Mouse (Mus musculus) left cerebral cortex, postnatal 14 days (tissue): ENCODE data around the gene Adcy7. TPM values are rescaled to one million over a fixed set of nuclear protein-coding genes. Genes with fewer than 3 reads are reported as not detected.

Source experiments
- DNase-seq, 2 experiments: peaks; one replicate each; pipeline ENCODE4 v3.0.0; 2021 to 2022; ENCODE audit warnings: low spot score in 2 of 2, mixed read lengths in 1 of 2
- intact Hi-C: fragments of 180-260 bp; cut with DNase I; formaldehyde crosslinking; loops from one replicate; pipeline ENCODE4 v1.15.1; 2025
- total RNA-seq, 2 experiments: library from RNA; stranded (reverse); gene quantifications; 2 replicates each; pipeline ENCODE4 v1.2.3; 2021

The Adcy7 gene
- total RNA-seq, 2 experiments from 2014 or later, result 4.9 to 5.0 TPM

DNA sequence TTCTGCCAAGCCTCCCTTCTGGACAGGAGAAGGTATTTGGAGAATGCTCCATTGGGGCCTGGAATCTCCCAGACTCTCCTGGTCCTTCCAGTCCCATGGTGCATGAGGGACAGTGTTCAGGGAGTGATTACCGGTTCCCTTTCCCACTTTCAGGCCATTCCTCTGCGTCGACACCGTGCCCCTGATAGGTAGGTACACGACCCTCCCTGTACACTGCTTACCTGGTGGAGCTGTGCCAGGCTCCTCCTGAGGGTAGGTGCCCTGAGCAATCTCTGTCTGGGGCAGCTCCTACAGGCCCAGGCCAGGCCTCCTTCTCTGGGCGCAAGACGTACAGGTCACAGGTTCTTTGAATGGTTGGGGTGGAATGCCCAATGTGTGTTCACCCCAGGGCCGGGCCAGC is 45.9 kb downstream of the Adcy7 start:
- DNase-seq, result no peak
- intact Hi-C loops, result loop anchor here (5.0 kb wide), 1 partner anchor 51 kb away; no protein-coding TSS in a partner anchor

DNA sequence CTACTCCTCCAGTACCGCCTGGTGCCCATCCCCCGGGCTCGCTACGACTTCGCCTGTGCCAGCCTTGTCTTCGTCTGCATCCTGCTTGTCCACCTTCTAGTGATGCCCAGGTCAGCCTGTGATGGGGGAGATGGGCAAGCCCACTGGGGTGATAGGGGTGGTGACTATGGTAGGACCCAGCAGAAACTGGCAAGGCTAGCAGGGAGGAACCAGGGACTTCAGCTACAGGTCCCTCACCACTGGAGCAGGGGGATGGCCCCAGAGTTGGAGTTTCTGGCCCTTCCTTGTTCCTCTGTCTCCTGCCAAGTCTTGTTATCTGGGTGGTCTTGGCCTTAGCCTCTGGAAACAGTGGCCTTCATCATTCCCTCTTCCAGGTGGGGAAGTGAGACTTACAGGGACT is 47.9 kb downstream of the Adcy7 start:
- no peak for DNase-seq
- intact Hi-C loops, result no loop called here

GRCm38 (mm10) chr8:88321387-88321786 is 49.2 kb downstream of the Adcy7 start:
- intact Hi-C loops, result no loop called here
- DNase-seq, result no peak

DNA sequence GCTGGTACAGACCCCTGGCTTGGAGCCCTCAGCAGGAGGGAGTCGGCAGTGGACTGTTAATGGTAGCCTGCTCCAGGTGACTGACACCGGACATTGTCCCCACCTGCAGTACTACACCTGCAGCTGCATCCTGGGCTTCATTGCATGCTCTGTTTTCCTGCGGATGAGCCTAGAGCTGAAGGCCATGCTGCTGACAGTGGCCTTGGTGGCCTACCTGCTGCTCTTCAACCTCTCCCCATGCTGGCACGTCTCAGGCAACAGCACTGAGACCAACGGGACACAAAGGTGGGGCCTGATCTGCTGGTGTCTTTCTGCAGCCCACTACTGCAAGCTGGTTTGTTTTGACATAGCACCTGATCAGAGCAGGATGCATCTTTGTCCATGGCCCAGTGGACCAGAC is 51.3 kb downstream of the Adcy7 start:
- DNase-seq, result no peak
- intact Hi-C loops, result no loop called here

DNA sequence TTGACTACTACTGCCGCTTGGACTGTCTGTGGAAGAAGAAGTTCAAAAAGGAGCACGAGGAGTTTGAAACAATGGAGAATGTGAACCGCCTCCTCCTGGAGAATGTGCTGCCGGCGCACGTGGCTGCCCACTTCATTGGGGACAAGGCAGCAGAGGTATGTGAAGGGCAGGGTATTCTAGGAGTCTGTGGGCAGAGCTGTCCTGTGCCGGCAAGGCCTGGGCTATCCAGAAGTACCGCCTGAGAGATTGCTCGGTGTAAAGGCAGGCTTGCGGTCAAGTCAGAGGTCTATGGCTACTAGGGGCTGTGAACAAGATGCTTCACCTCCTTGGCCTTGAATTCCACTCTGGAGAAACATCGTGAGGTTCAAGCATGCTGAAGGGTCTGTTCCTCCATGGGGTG is 52.6 kb downstream of the Adcy7 start:
- no peak for DNase-seq
- intact Hi-C loops, result no loop called here

DNA sequence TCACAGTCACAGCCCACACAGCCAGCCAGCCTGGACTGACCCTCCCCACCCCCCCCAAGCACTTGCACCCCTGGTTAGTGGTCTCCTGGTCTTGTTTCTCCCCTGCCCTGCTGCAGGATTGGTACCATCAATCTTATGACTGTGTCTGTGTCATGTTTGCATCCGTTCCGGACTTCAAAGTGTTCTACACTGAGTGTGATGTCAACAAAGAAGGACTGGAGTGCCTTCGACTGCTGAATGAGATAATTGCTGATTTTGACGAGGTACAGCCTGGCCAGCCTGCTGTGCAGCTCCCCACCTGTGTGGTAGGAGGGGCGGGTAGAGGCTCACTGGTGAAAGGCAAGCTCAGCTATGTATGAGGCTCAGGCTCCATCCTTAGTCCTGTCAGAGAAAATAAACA is 53.0 kb downstream of the Adcy7 start:
- intact Hi-C loops, result no loop called here
- DNase-seq, result no peak

DNA sequence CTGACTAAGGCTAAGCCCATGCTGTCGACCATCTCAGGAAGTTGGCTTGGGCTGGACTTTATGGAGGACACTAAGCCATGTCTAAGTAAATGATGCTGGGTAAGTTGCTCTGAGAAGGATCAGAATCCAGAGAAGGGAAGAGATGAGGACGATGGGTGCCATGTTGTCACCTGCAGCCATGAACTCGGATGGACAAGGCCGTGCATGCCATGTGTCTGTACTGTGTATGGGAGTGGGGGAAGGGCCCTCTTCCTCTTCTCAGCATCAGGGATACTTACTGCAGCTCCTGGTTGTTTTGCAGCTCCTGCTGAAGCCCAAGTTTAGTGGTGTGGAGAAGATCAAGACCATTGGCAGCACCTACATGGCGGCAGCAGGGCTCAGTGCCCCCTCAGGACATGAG is 53.6 kb downstream of the Adcy7 start:
- no peak for DNase-seq
- intact Hi-C loops, result no loop called here

DNA sequence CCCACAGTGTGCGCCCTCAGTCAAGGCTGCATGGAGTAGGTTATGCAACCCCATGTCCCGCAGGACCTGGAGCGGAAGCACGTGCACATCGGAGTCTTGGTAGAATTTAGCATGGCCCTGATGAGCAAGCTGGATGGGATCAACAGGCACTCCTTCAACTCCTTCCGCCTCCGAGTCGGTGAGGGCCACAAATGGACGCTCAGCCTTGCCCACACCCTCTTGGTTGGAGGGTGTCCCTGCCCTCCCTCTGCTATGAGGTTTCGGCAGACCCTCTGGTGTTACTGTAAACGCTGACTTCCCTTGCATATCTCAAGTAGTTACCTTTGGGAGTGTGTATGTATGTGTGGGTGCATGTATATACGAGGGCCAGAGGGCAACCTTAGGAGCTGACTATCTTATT is 54.1 kb downstream of the Adcy7 start:
- intact Hi-C loops, result no loop called here
- DNase-seq, result no peak

GRCm38 (mm10) chr8:88328689-88329088 is 56.5 kb downstream of the Adcy7 start:
- no peak for DNase-seq
- intact Hi-C loops, result no loop called here

- DNase-seq, result no peak
- intact Hi-C loops, result loop anchor here (5.0 kb wide), 1 partner anchor 59 kb away; the partner anchor contains the start of gene Adcy7
Observed at GRCm38 (mm10) chr8:88330816-88331215, 58.6 kb downstream of the Adcy7 start.

- intact Hi-C loops, result loop anchor here (5.0 kb wide), 1 partner anchor 62 kb away; the partner anchor contains the start of gene Adcy7
Observed at GRCm38 (mm10) chr8:88334384-88334783, 62.2 kb downstream of the Adcy7 start.

GRCm38 (mm10) chr8:88334975-88335374 is 62.8 kb downstream of the Adcy7 start:
- intact Hi-C loops, result loop anchor here (5.0 kb wide), 1 partner anchor 63 kb away; the partner anchor contains the start of gene Adcy7
- no peak for DNase-seq

More at GRCm38 (mm10) chr8:88334384-88334783, 62.2 kb downstream of the Adcy7 start:
- no peak for DNase-seq

- intact Hi-C loops, result no loop called here
Observed at GRCm38 (mm10) chr8:88339221-88339620, 67.0 kb downstream of the Adcy7 start.

DNA sequence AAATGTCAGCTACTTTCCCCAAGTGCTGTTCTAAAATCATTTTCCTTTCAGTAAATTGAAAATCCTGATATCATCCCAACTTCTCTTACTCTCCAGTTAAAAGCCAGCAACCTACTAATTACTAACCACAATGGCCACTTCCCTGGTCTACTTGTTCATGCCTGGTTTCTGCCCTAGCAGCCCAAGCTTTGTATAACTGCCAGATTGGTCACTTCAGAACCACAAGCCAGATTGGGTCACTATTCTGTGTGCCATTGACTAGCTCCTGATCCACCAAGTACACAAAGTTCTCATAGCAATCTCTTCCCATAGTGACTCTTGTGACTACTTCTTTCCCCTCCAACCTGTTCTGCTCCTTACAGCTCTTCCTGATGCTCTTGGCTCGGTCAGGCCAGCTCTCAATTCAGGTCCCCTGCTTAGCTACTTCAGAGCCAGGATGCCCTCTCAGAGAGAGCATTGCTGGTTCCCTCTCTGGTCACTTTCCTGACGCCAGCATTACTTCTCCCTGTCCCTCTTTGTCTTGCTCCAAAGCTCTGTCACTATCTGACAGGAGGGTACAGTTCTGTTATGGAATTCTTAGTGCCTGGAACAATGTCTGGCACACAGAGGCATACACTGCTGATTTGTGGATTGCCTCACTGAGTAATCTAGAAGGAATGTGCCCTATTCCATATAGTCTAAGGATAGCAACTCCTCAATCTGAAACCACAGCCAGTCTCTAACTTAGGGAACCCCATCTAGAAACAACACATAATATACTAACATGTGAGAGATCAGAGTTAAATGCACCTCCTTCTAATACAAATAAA is 67.9 kb downstream of the Adcy7 start:
- no peak for DNase-seq
- intact Hi-C loops, result loop anchor here (5.0 to 10.0 kb wide), 2 partner anchors 73 to 195 kb away; no protein-coding TSS in a partner anchor

More at GRCm38 (mm10) chr8:88339221-88339620, 67.0 kb downstream of the Adcy7 start:
- peak in 1 of 2 experiments; percentile 38 for DNase-seq

DNA sequence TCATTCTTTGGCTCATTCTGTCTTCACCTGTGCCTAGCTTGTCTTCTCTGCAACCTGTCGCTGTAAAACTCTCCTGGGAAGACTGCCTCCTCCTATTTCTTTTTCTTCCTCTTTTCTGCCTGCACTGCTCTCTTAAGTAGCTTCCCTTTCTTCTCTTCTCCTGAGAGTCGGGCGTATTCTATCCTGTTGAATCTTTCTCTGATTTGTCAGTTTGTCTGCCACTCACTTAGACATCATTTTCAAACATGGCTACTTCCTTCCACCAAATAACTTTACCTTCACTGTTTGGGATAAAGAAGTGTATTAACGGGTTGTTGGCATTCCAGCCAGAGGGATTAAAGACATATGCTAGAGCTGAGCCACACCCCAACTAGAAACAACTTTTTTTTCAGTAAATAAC is 69.8 kb downstream of the Adcy7 start:
- intact Hi-C loops, result loop anchor here (5.0 to 10.0 kb wide), 2 partner anchors 75 to 197 kb away; no protein-coding TSS in a partner anchor
- DNase-seq, result no peak

- DNase-seq, result no peak
- intact Hi-C loops, result loop anchor here (10.0 kb wide), 1 partner anchor 204 kb away; no protein-coding TSS in a partner anchor
Observed at GRCm38 (mm10) chr8:88349046-88349445, 76.8 kb downstream of the Adcy7 start.

DNA sequence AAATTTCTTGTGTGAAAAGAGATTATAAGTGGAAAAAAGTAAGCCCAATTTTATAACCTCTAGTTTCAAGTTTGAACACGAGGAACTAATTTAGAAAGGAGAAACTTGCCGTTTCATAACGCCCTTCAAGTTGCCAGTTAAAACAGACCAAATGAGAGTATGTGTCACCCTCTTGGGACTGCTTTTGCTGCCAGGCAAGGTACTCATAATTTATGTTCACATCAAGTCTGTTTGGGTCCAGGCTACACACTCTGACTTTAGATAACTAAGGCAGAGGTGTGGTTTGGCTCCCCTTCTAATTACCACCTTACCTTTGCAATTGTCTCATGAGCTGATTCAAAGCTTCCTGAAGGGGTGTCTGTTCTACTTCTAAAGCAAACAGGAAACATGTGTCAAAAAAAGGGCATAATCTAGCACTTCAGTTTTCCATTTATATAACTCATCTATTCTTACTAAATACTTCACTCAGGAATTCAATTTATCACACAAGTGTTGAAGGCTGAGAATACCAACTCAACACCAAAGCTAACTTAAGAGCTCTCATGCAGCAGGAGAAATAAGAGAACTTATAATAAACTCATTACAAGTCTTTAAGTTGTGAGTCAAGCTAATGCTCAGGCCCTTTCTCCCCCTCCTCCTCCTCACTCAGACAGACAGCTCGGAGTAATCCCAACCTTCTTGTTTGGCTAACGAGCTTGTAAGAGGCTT is 85.2 kb downstream of the Adcy7 start:
- intact Hi-C loops, result loop anchor here (10.0 kb wide), 1 partner anchor 367 kb away; no protein-coding TSS in a partner anchor

DNA sequence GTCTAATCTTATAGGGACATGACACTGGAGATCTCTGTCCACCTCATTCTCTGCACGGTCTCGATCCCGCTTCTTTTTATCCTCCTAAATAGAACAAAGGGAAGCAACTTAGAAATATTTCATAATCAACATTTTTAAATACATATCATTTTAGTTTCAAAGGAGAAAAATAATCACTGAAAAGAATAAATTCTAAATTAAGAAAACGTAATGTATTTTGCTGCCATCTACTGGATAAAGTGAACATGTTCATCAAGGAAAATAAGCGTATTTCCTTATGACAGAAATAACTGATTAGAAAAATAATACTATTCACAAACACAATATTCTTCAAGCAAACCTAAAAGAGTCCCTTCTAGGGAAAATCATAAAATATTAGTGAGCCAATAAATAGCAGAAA is 85.7 kb downstream of the Adcy7 start:
- intact Hi-C loops, result loop anchor here (2.0 to 10.0 kb wide), 2 partner anchors 91 to 367 kb away; no protein-coding TSS in a partner anchor
- no peak for DNase-seq

More for the DNA sequence above, 85.2 kb downstream of the Adcy7 start:
- no peak for DNase-seq

GRCm38 (mm10) chr8:88359959-88360358 is 87.8 kb downstream of the Adcy7 start:
- DNase-seq, result no peak

More at GRCm38 (mm10) chr8:88359959-88360358, 87.8 kb downstream of the Adcy7 start:
- intact Hi-C loops, result loop anchor here (2.0 to 10.0 kb wide), 4 partner anchors 93 to 365 kb away; partner anchors contain the start of genes Cyld and Nkd1
